Mouse (Mus musculus) left cerebral cortex, postnatal 4 days (tissue): ENCODE measurements around the gene Nek8. TPM values are rescaled to one million over a fixed set of nuclear protein-coding genes. Genes with fewer than 3 reads are reported as not detected.

Experiments
- DNase-seq: peaks from one replicate; pipeline ENCODE4 v3.0.0-alpha.2; 2022
- intact Hi-C: fragments of 180-260 bp; cut with DNase I; formaldehyde crosslinking; loops from one replicate; pipeline ENCODE4 v1.15.1; 2025
- total RNA-seq, 2 experiments: library from RNA; stranded (reverse); gene quantifications; 2 replicates each; pipeline ENCODE4 v1.2.3; 2021

Gene Nek8
- total RNA-seq, 2 experiments from 2014 or later, result 6.0 to 6.5 TPM

DNA sequence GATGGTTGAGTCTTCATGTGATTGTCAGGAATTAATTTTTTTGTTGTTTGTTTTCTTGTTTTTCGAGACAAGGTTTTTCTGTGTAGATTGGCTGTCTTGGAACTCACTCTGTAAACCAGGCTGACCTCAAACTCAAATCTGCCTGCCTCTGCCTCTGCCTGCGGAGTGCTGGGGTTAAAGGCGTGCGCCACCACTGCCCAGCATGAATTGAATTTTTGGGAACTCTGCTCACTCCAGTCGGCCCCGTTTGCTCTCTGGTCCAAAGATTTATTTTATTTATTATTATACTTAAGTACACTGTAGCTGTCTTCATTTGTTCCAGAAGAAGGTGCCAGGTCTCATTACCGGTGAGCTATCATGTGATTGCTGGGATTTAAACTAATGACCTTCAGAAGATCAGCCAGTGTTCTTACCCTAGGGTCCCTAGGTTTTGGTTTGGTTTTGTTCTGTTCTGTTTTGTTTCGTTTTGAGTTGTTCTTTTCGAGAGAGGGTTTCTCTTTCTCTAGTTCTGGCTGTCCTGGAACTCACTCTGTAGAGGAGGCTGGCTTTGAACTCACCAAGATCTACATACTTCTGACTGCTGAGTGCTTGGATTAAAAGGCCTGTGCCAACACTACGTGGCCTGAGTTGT, 7.5 kb upstream of the Nek8 start:
- intact Hi-C loops, result no loop called here
- DNase-seq, result no peak

DNA sequence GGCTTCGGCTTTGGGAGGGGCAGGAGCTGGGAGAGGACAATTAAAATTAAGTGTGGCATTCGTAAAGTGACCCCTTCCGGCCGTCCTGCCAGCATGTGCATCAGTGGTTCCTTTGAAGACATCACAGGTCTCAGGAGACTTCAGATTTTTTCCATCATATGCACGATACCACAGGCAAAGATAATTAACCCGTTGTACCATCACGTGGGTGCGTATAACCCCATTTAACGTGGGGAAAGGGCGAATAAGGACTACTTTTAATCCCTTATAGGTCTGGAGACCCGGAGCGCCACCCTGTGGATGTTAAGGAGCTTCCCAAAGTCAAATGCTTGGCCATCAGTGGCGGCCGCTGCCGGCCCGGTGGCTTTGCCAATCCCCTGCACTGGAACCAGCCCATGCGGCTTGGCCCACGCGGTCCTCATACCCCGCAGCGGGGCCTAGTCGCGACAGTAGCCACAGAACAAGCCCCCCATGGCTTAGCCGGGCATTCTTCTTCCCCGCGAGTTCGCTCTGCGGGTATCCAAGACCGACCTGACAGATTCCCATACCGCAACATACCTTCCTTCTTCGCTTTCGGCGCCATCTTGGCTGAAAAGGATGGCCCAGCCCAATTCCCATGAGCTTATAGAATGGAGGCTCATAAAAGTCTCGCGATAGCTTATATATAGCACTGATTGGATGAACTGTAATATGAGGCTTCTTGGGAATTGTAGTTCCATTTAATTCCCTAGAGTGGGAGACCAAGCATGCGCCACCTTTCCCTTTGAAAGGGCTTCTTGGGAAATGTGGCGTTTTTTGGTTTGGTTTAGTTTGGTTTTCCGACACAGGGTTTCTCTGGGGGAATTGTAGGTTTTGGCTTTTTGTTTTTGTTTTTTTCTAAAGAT, 6.7 kb upstream of the Nek8 start, which contains the start of gene Rpl23a:
Gene Rpl23a, minus strand, starts transcription at position 624 of the 884 bp plus-strand sequence.
- intact Hi-C loops, result no loop called here
- peak; percentile 84 for DNase-seq

DNA sequence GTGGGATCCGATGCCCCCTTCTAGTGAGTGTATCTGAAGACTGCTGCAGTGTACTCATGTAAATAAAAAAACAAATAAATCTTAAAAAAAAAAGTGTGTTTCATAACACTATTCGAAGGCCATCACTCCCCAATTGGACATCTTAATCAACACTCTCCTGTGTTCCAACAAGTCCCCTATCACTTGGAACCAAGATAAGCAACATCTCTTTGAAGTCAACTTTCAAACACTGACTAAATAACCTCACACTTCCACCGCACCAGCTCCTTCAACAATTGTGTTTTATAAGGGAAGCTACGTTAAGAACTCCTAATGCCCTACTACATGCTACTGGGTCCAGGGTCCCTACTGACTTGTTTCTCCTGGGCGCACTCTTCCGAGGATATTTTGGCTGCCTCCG, 6.0 kb upstream of the Nek8 start:
- intact Hi-C loops, result no loop called here
- no peak for DNase-seq

DNA sequence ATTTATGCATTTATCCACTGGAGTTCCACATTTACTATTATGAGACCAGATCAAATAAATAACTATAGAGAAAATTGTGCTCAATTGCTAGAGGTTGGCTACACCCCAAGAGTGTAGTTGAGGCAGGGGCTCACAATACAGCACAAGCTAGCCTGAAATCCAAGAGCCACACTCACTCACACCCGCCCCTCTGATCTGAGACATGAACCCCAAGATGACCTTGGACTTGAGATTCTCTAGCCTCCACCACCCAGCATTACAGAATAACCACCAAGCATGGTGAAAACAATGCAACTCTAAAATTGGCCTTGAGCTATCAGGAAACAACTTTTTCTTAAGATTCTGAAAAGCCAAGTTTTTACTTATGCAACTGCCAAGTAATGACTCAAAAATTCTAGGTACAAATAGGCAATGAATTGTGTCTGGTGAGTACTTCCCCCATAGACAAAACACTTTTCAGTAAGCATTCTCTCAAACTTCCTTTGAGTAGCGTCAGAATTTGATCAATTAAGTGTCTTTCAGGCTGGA, 5.4 kb upstream of the Nek8 start:
- intact Hi-C loops, result no loop called here
- DNase-seq, result no peak

DNA sequence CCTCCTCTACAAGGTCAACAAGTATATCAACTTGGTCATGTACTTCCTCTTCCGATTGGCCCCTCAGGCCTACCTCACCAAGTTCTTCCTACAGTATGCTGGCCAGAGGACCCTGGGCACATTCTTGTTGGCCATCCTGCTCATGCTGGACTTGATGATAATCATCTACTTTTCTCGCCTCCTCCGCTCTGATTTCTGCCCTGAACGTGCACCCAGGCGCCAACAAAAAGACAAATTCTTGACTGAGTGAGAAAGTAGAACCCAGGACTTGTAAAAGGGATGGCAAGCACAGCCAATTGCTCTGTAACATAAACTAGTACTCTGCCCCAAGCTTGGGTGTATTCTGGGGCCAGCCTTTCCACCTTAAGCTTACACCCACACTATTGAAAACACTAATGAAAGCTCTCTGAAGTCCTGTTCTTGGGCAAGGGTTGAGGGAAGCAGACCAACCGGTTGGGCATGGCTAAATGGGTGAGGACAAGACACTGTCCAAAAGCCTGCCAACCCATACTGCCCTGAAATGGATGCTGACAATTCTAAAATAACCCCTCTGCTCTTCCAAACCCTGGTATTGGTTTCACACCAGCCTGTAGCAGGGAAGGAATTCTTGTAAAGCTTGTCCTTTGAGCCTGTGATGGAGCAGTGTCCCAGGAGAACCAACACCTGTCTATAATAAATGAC, 3.7 kb upstream of the Nek8 start:
- intact Hi-C loops, result no loop called here
- no peak for DNase-seq

DNA sequence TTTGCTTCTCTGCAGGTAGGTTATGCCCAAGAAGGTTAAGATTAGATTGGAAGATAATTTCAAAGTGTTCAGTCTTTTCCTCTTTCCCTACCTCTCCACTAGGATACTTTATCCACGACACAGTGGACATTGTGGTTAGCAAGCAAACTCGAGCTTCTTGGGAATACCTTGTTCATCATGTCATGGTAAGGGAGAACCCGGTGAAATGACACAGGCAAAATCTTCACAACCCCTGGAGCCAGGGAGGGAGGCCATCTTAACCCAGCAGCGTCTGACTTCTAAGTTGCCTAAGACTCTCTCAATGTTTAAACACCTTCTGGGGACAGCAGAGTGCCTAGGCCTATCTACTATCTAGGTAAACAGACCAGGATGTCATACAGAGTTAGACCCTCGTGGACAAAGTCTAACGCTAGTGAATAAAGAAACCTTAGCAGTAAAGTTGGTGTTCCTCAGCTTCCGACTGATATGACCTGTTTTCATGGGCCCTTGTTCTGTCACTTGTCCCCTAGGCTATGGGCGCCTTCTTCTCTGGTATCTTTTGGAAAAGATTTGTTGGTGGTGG, 3.0 kb upstream of the Nek8 start:
- DNase-seq, result no peak
- intact Hi-C loops, result loop anchor here (5.0 kb wide), 1 partner anchor 142 kb away; the partner anchor contains the start of gene Flot2

DNA sequence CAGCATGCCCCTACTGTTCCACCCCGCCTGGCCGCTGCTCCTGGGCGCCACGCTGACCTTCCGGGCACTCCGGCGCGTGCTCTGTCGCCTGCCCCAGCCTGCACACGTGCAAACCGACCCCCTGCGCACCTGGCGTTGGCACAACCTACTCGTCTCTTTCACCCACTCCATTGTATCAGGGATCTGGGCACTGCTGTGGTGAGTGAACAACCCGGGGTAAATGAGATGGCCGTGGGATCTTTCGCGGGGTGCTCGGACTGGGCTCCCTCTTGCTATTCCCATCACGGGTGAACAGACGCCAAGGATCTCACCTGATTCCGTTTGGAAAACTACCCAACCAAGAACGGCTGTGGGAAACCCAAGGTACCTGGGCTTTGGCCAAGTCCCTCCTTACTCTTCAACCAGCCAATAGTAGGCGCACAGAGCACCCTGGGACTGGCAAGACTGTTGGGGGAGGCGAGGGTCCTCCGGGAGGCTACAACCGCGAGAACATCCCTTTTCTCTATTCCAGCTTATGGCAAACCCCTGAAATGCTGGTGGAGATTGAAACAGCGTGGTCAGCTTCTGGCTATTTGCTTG, 2.5 kb upstream of the Nek8 start:
- intact Hi-C loops, result loop anchor here (5.0 kb wide), 1 partner anchor 142 kb away; the partner anchor contains the start of gene Flot2
- peak; percentile 80 for DNase-seq

DNA sequence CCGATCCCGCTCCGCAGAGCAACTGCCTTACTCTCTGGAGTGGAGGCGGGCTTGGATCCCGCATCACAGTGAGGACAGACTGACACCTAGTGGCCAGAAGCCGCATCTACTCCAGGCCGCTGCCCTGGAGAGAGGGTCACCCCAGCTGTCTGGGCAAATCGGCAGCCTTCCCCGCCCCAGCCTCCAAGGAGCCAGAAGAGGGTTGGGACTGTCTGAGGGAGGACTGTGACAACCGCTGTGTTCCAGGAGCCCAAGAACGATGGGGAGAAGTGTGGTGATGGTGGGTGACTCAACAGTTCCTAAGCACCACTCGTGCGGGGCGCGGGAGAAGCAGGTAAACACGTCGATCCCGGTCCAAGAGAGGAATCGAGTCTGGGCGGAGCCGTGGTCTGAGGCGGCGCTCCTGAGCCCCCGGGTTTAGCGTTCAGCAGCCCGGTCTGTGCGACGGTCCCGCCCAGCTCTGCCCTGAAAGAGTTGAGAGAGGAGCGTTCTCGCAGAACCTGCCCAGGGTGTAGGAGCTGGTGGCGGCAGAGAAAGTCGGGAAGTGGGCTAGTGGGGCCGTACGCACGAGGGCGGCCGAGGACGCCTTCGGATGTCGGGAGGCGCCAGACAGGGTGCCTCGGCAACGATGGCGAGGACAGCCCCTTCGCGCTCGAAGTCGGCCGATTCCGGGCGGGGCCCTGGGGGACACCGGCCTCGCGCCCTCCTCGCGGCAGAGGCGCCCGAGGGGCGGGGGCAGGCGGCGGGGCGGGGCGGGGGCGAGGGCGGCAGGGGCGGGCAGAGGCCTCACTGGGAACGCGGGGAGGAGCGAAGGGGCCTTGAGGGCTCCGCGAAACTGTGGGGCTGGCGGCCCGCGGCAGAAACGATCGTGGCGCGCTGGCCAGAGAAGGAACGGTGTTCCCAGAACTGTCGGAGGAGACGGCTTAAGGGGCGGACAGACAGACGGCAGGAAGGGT, 1.7 kb upstream of the Nek8 start:
- intact Hi-C loops, result loop anchor here (5.0 kb wide), 1 partner anchor 141 kb away; the partner anchor contains the start of gene Flot2
- peak; percentile 96 for DNase-seq

DNA sequence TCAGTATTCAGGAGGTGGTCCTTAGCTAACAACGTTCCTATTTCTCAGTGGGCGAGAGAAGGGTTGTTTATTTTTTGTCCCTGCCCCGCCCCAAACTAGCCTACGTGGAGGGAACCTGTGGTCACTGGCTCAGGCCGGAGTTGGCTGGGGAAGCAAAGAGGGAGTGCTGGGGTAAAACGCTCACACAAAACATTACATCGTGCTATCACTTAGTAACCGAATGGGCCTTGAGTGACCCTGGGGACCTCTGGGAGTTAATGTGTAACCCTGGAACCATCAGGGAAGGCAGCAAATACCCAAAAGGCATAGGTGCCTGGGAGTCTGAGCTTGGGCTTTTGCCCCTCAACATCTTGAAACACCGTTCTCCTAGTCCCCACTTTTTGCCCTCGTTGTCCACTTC, 962 bp upstream of the Nek8 start:
- intact Hi-C loops, result loop anchor here (5.0 kb wide), 1 partner anchor 140 kb away; the partner anchor contains the start of gene Flot2
- no peak for DNase-seq

DNA sequence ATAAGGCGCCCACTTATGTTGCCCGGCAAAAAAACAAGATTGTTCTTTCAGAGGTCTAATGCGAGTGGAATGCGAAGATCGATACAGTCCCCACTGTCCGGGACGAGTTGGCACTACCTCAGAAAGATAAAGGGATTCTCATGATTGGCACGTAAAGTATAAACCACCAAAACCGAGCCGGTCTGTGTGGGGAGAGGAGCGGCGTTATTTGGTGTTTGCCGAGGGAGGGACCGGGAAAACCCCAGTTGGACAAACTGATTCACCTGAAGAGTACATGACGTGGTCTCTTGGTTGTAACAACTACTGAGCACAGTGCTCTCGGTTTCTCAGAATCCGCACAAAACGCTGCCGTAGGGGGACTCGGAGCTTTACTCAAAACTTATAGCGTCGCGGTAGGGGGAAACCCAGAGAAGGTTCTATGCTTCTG, 443 bp upstream of the Nek8 start:
- DNase-seq, result no peak
- intact Hi-C loops, result loop anchor here (5.0 kb wide), 1 partner anchor 140 kb away; the partner anchor contains the start of gene Flot2

DNA sequence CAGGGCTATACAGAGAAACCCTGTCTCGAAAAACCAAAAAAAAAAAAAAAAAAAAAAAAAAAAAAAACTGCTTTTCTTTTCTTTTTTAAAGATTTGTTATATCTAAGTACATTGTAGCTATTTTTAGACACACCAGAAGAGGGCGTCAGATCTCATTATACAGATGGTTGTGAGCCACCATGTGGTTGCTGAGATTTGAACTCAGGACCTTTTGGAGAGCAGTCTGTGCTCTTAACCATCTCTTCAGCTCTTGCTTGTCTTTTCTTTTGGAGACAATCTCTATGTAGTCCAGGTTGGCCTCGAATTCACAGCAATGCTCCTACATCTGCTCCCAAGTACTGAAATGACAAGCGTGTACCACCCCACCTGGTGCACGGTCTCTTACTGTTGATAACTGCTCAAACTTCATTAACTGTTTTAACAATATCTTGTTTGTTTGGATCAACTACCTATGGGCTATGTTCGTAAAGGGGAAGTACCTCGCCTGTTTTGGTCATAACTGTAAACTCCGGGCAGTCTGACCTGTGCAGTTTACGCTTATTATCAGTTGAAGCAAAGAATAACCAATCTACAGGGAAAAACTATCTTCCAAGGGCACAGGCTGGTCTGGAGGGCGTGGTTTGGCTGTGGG, 589 bp downstream of the Nek8 start:
- DNase-seq, result no peak
- intact Hi-C loops, result loop anchor here (5.0 kb wide), 1 partner anchor 139 kb away; the partner anchor contains the start of gene Flot2

DNA sequence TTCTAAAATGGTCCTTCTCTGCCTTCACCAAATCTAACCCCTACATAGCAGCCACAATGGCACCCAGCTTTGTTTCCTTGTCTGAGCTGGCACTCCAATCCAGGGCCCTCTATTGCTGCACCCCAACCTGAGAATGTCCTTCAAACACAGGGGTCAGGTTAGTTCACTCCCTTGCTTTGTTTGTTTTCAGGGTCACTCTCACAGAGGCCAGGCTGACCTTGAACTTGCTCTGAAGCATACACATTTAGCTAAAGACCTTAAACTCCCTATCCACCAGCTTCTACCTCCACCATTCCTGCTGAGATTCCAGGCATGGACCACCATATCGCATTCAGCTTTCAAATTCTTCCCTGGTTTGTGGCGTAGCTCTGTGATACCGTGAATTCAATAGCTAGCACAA, 2.0 kb downstream of the Nek8 start:
- no peak for DNase-seq
- intact Hi-C loops, result no loop called here

DNA sequence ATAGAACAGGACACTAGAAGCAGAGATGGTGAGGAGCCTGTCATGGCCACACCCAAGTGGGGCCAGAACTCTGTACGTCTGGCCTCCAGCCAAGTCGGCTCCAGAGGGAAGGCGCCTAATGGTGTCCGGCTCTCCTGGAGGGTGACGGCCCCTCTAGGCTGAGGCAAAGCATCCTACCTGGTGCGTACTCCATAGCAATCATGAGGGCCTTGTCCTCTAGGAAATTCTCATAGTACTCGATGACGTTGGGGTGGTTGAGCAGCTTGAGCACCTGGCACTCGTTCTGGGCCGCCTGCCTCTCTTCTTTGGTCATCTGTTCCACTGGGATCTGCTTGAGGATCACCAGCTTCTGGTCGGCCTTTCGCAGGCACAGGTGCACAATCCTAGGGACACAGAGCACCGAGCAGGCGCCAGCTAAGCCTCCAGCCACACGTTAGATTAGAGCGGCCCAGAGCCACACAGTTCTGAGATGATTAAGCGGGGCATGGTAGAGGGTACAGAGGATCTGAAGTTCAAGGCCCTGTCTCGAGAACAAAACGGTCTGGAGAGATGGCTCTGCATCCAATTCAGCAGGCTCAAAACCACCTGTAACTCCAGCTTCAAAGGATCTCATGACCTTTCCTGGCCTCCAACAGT, 3.6 kb downstream of the Nek8 start:
- intact Hi-C loops, result no loop called here
- DNase-seq, result no peak

DNA sequence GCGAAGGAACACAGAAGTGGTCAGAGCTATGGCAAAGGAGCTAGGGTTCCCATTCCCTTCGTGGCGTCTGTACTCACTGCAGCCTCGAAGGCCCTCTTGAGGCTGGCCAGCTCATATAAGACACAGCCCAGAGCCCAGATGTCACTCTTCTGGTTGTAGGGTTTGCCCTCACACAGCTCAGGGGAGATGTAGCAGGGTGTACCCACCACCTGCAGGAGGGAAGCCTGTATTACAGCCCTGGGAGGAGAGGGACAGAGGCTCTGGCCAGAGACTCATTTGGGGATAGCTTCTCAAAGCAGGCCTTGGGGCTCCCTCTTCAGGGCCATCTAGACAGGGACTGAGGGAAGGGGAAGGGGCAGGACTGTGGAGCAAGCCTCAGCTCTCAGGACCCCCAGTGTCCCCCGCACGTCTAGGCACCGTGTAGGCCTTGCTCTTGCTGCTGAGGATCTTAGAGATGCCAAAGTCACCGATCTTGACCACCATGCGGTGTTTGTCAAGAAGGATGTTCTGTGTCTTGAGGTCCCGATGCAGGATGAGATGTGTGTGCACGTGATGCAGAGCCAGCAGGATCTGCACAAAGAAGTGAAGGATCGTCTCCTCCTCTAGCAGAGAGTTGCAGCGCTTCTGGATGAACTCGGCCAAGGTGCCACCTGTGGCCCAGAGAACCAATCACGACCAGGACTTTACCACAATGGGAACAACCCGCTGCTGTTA, 4.3 kb downstream of the Nek8 start:
- intact Hi-C loops, result no loop called here
- no peak for DNase-seq

DNA sequence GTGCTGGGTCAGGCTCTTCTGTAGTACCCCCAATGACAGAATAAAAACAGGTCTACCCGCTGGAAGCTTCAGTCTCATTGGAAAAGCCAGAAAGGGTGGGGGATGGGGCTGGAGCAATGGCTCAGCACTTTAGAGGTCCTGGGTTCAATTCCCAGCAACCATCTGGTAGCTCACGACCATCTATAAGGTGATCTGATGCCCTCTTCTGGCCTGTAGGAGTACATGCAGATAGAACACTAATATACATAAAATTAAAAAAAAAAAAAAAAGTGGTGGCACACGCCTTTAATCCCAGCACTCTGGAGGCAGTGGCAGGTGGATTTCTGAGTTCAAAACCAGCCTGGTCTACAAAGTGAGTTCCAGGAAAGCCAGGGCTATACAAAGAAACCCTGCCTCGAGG, 5.1 kb downstream of the Nek8 start:
- DNase-seq, result no peak
- intact Hi-C loops, result no loop called here

DNA sequence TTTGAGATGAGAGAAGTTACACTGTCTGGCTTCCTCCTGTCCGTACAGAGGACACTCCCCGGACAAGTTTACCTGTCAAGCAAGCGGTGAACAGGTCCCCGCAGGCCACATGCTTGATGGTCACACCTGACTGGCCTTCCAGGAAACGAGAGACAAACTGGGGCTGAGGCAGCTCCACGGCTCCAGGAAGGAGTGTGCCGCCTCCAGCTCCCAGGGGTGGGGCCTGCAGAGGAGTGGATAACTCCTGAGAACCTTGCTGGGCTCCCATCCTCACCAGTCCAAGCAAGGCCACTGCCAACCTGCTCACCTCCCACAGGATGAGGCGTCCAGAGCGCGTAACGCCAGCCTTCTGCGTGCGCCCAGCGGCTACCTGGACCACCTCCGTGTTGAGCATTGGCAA, 6.2 kb downstream of the Nek8 start:
- intact Hi-C loops, result no loop called here
- DNase-seq, result no peak
